Mouse (Mus musculus) forebrain, embryonic 13.5 days (tissue): ENCODE results near the gene Il1r1. TPM values are rescaled to one million over a fixed set of nuclear protein-coding genes. Genes with fewer than 3 reads are reported as not detected.

Experiments used
- ATAC-seq: fragments of 200-750 bp; cut with Nextera tagmentation; 2 replicates; pipeline ENCODE4 v1.8.0; 2017
- H3K27ac ChIP-seq: fragments of 300-500 bp; sonication (generic); 2 replicates; pipeline ENCODE4 v1.5.1; 2015; ENCODE audit warnings: inconsistent platforms, mild to moderate bottlenecking, moderate library complexity
- H3K27me3 ChIP-seq: fragments of 300-500 bp; sonication (generic); 2 replicates; pipeline ENCODE4 v1.6.1; 2015; ENCODE audit warnings: mild to moderate bottlenecking, inconsistent platforms
- H3K36me3 ChIP-seq: fragments of 300-500 bp; sonication (generic); 2 replicates; pipeline ENCODE4 v1.6.1; 2015; ENCODE audit warnings: mild to moderate bottlenecking, inconsistent platforms; ENCODE audit not compliant: poor library complexity, severe bottlenecking
- H3K4me1 ChIP-seq: fragments of 300-500 bp; sonication (generic); 2 replicates; pipeline ENCODE4 v1.6.1; 2015; ENCODE audit warnings: inconsistent platforms
- H3K4me2 ChIP-seq: fragments of 300-500 bp; sonication (generic); 2 replicates; pipeline ENCODE4 v1.6.1; 2015; ENCODE audit warnings: inconsistent platforms, mild to moderate bottlenecking, moderate library complexity
- H3K4me3 ChIP-seq: fragments of 300-500 bp; sonication (generic); 2 replicates; pipeline ENCODE4 v1.5.1; 2015; ENCODE audit warnings: mild to moderate bottlenecking, inconsistent platforms
- H3K9ac ChIP-seq: fragments of 300-500 bp; sonication (generic); 2 replicates; pipeline ENCODE4 v1.6.1; 2015; ENCODE audit warnings: mild to moderate bottlenecking, inconsistent platforms
- H3K9me3 ChIP-seq: fragments of 300-500 bp; sonication (generic); replicated peaks from 2 replicates; pipeline ENCODE4 v1.6.1; 2016; ENCODE audit warnings: inconsistent platforms
- WGBS: fragments of 180-500 bp; shearing (Covaris S2); methylation state at CpG from one replicate; pipeline ENCODE4 v1.1.7; 2015; 5-methylcytosine and 5-hydroxymethylcytosine counted together
- polyA plus RNA-seq: library from polyadenylated mRNA; unstranded; fragments of >200 nt; fragmentation: Nextera tagmentation; extraction: Ambion mirVana; gene quantifications from 2 replicates; pipeline ENCODE4 v1.2.1, GENCODE M21; 2015

Gene Il1r1
- polyA plus RNA-seq, 1 experiment from 2014 or later, result 0.70 TPM

DNA sequence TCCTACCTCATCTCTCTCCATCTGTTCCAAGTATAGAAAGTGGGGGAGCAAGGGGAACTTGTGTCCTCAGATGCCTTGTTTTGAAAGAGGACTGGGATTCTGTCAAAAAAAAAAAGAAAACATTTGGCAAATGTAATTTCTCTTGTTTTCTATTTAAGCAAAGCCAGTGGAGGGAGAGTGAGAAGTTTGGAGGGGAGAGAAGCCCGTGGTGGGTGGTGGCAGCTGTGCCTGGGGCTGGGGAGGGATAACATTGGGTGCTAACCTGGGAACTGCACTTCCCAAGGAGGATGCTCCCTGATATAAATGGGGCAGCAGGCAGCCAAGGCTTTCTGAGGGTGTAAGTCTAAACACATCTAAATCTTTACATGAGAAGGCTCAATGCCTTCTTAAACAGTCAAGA is 136.7 kb downstream of the Il1r1 start:
- no peak overlapping the region for H3K27ac ChIP-seq
- no peak overlapping the region for H3K4me3 ChIP-seq
- no peak overlapping the region for H3K9ac ChIP-seq
- 81% methylated on average over 1 of the region's 1 CpGs for WGBS
- ATAC-seq, result no peak
- no peaks in the 10 kb centered on the region for H3K4me1 ChIP-seq
- H3K36me3 ChIP-seq, result no peaks in the 10 kb centered on the region
- H3K9me3 ChIP-seq, result no peaks in the 10 kb centered on the region
- no peak overlapping the region for H3K4me2 ChIP-seq
- H3K27me3 ChIP-seq, result no peaks in the 10 kb centered on the region

- Histone ChIP-seq H3K36me3 (no peaks in the 10 kb centered on the region), H3K4me1 (no peaks in the 10 kb centered on the region), H3K4me3 (no peak overlapping the region), H3K9me3 (no peaks in the 10 kb centered on the region), H3K4me2 (no peak overlapping the region), H3K27ac (no peak overlapping the region), H3K9ac (no peak overlapping the region), H3K27me3 (no peaks in the 10 kb centered on the region)
- WGBS, result 86% methylated on average over 11 of the region's 11 CpGs
- no peak for ATAC-seq
Measured at GRCm38 (mm10) chr1:40362784-40363183, 137.9 kb downstream of the Il1r1 start.

Other genes starting within 250 kb of the Il1r1 start
- 0.16 and 0.21 TPM in 2 replicates for gene Il1r2, start 151.0 kb upstream of the Il1r1 start, polyA plus RNA-seq
- 0.65 and 0.85 TPM in 2 replicates for gene Il1rl2, start 99.5 kb downstream of the Il1r1 start, polyA plus RNA-seq
- gene Il1rl1, start 204.5 kb downstream of the Il1r1 start, polyA plus RNA-seq, result not detected in 2 replicates
- not detected in 2 replicates for gene Il18r1, start 240.5 kb downstream of the Il1r1 start, polyA plus RNA-seq